Mouse (Mus musculus): Measurements from ENCODE around the gene Cdon.

Gene Cdon

DNA sequence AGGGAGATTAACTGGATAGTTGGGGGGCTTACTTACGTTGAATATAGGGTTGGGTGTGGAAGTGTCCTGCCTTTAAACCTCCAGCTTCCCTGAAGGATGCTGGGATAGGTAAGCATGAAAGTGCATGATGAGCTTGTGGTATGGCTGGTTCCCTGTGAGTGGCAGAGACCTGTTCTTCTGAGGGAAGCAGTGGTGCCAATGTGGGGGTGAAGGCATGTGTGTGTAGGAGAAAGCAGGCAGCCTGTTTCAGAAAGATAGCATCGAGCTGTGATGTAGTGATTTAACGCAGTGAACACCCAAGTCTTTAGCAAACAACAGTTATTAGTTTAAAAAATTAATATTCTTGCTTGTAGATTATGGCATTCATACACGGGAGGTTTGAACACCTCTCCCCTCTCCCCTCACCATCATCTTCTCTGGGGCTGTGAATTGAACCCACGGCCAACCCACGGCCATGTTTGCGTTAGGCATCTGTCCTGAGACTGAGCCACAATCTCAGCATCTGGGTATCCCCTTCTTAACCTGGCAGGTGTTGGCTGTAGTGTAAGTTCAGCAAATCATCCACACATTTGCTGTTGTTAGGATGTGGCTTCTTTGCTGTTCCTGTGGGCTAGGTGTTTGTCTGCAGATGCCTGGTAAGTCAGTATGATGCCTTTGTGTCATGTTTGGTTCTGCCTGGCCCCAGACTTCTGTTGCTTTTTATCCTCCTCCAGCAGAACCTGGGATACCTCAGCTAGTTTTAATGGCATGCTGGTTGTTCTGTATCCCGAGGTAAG, 17.5 kb downstream of the Cdon start:
- CTCF ChIA-PET: interaction anchor here (0.8 kb wide), 1 partner anchor 8 kb away, joined by 3 read pairs; no protein-coding TSS in a partner anchor

DNA sequence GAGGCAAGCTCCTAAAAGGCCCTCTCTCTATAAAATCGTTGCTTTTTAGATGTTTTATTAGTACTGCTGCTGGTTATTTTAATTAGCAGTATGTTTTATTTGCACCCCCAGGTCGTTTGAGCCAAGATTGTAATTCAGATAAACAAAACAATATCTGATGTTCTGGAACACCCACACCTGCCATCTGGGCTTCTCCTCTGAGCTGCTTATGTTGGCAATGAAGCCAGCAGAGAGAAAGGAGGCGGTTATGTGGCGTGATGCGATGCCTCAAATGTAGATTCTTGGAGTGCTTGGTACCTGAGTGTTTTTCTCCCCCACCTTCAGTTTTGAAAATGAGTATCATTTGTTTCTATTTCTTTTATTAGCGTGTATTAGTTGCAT, 18.1 kb downstream of the Cdon start:
- CTCF ChIA-PET: interaction anchor here (0.8 kb wide), 1 partner anchor 8 kb away, joined by 3 read pairs; no protein-coding TSS in a partner anchor

DNA sequence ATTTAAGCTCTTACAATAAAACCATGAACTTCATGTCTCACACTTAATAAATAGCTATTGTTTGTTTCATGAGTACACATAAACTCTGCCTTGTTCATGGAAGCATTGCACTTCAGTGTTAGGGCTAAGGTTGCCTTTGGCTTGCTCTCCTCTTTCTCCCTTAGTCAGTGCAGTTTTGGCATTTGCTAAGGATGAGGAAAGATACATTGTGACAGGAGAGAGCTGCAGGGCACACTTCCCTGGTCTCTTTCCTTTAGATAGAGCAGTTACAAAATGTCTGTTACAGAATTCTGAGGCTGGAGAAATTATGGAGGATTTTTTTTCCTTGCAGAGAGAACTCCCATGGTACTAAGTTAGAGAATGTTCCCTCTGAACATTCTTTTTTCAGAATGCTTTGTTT, 18.8 kb downstream of the Cdon start:
- CTCF ChIA-PET: interaction anchor here (0.7 kb wide), 1 partner anchor 24 kb away, joined by 6 read pairs; no protein-coding TSS in a partner anchor

DNA sequence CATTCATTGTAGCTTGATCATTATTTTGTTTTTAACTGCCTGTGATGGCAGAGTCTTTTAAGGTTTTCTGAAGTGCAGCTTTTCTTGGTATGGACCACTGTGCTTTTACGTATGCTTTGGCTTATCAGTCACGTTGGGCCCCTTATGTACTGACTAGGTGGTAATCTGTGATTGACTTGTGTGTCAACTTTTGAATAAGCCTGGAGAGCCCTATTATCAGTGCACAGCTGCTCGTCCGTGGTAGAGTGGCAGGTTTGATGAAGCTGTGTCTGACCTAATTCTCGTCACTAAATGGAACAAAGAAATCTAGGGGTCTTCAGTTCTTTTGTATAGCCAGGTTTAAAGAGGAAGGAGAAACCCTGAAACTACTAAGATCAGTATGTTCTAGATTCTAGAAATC, 21.5 kb downstream of the Cdon start:
- CTCF ChIA-PET: no interaction called here

DNA sequence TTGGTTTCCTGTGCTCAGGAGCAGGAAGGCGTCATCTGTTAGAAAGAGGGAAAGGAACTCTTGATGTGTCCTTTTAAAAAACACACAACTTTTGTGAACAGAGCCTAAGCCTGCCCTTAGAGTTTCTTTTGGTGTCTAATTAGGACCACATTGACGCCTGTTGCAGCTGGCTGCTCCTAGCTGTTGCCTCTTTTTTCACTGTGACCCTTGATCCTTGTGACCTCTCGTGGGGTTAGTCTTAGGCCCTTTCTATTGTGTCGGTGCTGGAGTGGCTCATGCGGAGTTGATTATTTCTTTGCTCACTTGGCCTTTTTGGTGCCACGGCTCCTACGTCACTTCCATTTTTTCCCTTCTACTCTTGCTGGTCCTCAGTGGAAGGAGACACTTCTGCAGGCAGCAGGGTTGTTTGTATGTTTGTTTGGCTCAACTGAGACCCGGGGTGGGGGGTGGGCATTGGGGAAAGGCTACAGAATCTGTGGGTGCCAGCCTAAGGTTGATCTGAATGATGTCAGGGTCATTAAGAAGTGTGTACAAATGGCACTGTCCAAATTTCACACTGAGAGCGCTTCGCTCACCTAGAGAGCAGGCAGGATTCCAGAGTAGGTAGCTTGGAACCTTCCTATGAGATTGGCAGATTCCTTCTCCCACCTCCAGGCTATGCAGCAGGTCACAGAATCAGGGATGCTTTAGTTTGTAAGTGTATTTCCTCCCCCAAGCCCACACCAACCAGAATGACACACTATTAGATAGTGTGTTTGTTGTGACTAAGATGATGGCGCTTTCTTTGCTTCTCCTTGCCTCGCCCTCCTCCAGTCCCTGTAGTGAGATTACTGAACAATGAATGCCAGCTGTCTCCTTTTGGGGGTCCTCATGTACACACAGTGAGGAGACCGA, 22.9 kb downstream of the Cdon start:
- CTCF ChIA-PET: no interaction called here

DNA sequence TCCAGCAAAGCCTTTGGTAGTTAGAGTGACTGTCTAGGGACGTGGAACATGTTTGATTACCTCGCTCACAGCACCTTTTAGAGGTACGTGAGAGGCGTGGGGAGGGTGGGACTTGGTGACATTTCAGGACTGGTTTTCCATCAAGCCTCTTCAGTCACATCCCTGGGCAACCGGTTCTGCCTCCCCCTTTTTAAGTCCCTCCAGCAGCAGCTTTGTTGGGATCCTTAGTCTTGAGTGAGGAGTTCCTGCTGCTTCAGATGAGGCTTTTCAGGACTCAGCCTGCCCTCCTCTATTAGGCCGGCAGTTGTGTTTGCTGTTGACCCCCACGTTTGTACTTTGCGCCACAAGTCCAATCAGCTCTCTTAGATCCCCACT, 23.6 kb downstream of the Cdon start:
- CTCF ChIA-PET: no interaction called here

DNA sequence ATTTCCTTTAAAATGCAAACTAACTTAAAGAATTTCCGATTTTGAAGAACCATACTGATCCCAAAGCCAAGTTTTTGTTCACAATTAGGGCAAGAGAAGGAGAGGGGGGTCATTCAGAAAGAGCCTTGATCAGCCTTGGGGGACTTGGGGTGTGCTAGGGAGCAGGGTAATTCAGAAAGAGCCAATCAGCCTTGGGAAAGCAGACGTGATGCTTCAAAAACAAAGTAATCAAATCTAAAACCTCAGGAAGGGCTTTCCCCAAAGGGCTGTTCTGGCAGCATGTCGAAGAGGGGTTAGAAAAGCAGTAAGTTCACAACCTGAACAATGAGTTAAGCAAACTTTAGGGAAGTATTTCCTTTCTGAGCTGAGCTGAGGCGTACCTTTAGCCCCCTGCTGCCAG, 26.0 kb downstream of the Cdon start:
- CTCF ChIA-PET: interaction anchor here (0.6 kb wide), 1 partner anchor 8 kb away, joined by 3 read pairs; no protein-coding TSS in a partner anchor

DNA sequence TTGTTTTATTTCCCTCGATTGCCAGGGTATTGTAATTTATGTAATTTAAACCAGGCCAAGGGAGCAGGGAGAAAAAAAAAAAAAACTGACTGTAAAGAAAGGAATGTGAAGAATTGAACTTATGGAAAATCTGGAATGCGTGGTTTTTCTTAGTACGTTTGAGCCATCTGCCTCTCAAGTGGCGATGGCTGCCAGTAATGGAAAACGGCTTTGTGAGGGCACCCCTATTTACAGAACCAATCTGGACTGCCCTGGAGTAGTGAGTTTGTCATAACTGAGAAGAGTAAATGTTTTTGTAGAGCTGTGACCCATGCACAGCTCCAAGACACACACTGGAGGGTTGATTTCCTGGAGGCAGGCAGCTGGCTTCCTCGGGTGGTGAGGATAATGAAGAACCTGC, 32.4 kb downstream of the Cdon start:
- CTCF ChIA-PET: no interaction called here

DNA sequence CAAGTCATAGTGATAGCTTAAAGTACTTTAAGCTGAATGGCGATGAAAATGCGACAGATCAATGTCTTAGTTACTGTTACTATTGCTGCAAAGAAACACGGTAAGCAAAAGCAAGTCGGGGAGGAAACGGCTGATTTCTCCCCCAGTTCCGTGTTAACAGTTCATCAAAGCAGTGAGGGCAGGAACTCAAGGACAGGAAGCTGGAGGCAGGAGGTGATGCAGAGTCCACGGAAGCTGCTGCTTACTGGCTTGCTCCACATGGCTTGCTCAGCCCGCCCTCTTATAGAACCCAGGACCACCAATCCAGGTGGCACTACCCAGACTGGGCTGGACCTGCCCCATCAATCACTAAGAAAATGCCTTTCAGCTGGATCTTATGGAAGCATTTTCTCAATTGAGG, 38.7 kb downstream of the Cdon start:
- CTCF ChIA-PET: no interaction called here

DNA sequence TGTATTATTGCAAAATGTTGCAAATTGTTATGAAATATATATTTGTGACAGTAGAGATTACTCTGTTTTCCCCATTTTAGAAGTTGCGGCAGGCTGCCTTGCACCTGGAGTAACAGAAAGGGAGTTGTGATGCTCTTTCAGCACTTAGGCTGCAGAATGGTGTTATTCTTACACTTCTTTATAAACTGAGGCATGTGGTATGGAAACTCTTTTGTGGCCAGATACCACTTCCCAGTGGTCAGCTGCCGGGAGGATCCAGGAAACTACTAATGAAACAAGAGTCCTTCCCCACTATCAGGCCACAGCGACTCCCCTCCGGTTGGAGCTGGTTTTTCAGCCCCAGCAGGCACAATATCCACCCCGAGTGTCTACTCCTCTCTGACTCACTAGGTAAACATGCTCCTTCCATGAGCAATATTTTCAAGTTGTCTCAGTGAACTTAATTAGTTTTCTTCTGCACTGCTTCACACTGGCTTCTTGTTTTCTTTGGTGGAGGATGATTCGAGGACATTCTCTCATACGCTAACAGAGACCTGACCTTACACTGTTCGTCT, 46.4 kb downstream of the Cdon start:
- CTCF ChIA-PET: no interaction called here

DNA sequence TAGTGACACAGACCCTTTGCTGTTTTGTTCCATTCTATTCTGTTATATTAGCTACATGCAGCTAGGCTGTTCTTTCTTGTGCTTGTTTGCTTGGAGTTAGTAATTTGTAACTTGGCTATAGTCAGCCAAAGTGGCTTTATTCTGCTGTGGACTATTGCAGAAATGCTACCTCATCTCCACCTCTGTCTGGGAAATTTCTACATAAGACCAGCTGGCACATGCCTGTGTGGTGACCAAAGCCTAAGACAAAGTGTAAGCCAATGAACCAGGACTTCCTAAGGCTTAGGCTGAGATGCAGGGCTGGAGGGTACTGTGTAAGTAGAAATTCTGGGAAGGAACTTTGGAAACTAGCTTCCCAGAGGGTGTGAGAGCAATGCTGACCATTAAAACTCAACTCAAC, 48.0 kb downstream of the Cdon start:
- CTCF ChIA-PET: no interaction called here

DNA sequence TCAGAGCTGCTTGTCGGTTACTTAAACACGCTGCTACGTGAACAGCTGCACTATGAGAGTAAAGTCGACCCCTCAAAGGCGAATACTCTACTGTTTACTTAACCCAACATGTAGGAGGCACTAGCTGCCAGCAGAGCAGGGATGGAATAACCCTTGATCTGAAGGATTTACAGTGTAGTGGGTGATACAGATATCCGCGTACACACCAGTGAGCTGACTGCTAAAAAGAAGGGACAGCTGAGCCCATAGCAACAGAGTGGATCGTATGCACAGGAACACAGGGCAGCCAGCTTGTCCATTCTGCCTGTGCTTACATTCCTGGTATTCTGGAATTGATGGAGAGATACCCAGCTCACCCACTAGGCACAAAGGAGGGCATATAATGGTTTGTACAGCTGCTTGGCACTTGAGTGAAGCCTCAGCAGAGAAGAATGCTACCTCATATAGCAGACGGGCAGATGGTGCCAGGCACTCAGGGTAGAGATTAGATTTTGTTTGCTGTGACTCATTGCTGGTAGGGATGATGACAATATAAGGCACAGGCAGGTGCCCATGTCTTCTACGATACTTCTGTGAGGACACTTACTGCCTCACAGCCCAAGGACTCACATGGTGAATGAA, 53.3 kb downstream of the Cdon start:
- CTCF ChIA-PET: no interaction called here

DNA sequence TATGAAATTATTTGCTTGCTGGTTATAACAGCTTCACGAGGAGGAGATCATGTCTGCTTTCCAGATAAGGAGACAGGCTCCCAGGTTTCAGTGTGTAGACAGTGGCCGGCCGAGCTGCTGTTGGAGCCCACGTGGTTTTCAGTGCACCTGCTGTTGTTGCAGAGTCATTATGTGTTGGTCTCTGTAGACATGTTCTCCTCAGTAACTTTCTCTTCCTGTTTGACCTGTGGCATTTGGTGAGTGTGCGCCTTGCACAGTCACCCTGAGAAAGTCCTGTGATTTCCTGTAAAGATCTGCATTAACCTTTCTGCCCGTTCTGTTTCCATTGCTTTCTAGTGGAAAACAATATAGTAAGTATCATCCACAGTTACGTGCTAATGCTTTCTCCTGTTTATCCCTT, 54.5 kb downstream of the Cdon start:
- CTCF ChIA-PET: no interaction called here

DNA sequence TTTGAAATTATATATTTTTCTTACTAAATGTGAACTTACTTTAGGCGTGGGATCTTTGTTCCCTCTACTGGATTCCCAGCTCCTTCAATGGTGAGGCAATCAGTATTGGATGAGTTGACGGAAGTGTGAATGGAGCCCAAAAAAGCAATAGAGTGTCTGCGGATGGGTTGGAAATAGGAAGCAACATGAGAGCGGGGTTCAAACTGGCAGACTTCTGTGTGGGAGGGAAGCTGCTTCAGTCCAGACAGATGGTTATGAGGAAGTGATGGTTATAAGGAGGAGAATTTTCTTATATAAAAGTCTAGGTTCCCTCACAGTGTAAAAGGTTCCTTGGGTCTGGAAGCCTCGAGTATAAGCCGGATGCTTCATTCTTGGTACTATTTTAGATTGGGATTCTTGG, 58.5 kb downstream of the Cdon start:
- CTCF ChIA-PET: no interaction called here

DNA sequence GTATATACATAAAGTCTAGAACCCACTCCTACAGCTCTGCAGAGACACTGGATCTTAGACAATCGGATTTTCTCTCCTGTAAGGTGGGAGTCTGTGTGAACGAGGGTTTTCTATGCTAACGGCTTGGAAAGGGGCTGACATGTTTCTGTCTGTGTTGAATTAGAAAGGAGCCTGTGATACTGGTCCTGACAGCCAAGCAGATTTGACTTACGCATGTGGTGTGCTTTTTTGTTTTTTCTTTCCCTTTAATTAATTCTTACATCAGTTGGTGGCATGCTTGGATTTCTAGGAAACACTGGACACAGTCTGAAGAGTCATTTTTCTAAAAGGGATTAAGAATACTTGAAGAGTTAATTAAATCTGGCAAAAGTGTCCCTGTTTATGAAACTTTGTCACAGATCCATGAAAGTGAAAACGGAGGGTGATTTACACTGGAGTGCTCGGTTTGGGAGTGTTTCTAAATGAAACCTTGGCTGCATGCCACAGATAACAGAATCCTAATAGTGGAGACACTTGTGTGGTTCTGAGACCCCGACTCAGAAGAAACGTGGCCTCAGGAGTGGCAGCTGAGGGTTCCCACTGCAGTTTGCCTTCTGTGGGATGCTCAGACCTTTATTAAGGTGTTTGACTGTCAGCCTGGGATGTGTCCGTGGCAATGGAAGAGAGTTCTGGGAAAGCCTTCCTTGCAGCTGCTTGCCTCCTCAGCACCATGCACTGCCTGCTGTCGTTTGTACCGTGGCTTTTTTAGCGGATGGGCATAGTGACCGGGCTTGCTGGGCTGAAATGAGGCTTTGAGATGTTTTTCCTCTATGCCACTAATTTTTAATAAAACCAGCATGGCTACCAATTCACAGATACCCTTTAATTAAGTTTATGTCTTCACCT, 61.3 kb downstream of the Cdon start:
- CTCF ChIA-PET: no interaction called here

DNA sequence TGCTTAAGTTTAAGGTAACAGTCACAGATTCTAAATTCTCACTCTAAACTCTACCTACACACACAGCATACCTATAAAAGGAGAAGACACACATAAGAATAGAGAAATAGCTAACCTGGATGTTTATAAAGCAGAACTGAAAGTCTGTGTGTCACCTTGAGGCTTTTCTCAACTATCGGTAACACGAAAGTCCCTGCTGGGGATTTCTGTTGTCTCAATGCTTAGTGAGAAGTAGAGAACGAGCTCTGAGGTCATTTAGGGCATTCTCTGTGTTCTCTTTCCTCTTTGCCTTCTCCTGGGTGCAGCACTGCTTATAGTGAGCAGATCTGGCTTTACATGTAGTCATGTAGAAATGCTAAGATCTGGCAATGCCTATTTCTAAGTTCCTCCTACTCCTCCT, 63.0 kb downstream of the Cdon start:
- CTCF ChIA-PET: no interaction called here

DNA sequence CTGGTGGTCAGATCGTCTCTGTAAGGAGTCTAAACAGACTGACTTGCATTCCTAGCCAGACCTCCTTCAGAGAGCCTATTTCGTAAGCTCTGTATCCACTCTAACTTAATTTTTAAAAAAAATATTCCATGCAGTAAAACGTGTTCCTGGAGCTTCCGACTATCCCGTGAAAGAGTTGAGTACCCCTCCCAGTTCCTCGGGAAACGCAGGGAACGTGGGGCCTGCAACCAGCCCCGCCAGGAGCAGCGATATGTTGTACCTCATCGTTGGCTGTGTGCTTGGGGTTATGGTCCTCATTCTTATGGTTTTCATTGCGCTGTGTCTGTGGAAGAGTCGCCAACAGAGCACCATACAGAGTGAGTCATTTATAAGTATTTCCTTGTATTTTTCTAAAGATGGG, 65.7 kb downstream of the Cdon start:
- CTCF ChIA-PET: interaction anchor here (0.5 to 0.6 kb wide), 2 partner anchors 36 to 191 kb away, joined by 3 to 25 read pairs; no protein-coding TSS in a partner anchor

DNA sequence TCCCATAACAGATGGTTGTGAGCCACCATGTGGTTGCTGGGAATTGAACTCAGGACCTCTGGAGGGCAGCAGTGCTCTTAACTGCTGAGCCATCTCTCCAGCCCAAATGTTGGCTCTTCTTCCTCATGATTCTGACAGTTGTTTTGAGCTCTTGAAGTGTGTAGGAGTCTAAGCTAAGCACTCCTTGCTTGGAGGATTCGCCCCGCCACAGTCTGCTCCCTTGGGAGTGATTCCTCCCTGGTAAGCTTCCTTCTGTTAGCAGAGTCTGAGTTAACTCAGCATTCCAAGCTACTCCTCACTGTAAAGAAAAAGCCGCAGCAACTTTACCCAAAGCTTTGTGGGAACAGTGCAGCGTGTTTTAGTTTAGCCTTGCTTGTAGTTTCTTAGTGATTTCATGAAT, 67.6 kb downstream of the Cdon start:
- CTCF ChIA-PET: no interaction called here

DNA sequence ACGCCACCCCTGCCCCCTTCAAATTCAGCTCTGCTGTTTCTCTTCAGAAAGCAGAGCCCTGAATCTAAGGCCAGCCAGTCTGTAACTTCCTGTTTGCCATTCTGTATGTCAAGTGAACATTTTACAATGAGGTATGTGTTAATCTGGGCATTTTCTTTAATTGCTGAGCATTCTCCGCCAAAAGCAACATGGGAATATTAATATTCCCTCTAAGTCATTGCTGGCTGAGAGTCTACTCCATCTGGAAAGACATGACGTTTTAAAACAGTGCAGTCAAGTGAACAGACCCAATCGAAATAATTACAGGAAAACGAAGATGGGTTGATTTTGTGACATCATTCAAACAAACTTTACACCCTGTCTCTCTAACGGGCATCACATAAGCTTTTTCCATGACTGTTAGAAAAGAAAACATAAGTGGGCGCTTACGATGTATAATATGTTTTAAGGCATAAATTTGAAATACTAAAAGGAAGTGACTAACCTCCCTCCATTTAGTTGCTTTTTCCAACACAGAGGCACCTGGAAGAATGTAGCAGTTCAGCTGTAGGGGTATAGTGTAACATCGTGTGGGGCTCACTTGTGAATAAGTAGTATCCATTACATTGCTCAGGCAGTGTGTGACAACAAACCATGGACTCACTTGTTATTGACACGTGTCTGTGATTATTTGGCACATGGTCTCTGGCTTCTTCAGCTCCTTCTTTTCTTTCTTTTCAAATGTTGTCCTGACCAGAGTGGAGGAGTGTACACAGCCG, 70.4 kb downstream of the Cdon start:
- CTCF ChIA-PET: no interaction called here

DNA sequence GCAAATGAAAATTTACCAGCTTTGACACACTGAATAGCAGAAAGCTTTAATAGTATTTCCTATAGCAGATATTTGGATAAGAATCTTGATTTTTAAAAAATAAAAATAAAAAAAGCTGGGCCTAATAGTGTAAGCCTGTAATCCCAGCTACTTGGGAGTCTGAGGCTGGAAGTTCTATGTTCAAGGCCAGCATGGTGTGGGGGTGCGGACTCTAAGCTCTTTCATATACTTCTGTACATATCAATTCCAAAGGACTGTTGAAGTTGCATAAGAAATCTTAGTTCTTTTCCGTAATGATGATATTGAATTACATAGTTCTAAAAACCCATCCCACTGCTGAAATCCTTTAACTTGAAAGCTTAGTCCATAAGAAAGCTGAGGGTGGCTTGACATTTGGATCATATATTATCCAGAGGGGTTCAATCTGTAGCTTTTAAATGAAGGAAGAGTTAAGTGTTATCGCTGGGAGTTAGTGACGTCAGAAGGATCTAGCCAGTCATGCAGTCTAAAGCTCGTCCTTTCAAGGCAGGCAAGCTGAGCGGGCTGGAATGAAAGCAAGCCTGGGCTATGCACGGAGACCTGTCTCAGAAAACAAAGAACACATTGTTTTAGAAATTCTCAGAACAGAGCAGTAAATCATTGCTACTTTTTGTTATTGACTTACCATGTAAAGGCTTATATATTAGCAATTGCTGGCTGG, 72.3 kb downstream of the Cdon start:
- CTCF ChIA-PET: interaction anchor here (0.6 kb wide), 1 partner anchor 1971 kb away, joined by 15 read pairs; no protein-coding TSS in a partner anchor
